Mouse (Mus musculus): ENCODE measurements around the gene Ptpn4. TPM values are rescaled to one million over a fixed set of nuclear protein-coding genes. Genes with fewer than 3 reads are reported as not detected.

Gene Ptpn4
- polyA plus RNA-seq, 1 experiment = 1.1 TPM

DNA sequence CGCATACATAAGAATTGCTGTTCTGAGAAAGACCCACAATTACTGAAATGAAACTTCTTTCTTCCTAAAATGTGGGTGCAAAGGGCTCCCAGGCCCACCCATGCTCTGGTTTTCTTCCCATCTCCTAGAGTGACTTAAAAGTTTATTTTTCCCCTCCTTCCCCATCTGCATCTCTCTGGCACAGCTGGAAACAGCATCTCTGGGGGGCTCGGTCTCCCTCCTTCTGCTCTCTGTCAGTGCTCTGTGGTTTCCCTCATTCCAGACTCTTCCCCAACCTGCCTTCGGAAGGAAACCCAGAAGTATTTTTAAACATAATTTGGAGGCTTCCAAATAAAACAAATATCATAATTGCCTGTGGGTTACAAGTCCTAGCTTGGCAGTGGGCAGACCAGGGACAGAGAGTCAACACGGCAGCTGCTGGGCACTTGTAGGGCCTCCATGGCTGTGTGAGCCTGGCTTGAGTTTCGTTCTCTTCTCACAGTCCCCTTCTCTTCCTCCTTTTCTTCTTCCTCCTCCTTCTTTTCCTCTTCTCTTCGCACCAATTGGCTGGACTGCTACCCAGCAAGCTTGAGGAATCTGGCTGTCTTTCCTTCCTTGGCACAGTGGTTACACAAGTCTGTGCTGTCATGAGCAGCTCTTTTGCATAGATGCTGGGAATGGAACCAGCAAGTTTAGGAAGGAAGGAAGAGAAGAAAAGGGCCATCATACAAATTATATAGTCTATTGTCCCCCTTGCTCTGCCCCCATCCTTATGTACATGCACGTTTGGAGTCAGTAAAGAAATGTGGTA lies 26.3 kb upstream of the Ptpn4 start:
- no peak overlapping the region for H3ac ChIP-seq (ENCODE audit: control insufficient read depth, insufficient read length)
- H3K4me3 ChIP-seq = no peak overlapping the region
- no peak overlapping the region for H3K4me2 ChIP-seq (ENCODE audit: low read depth)
- no peaks in the 10 kb centered on the region for H3K79me2 ChIP-seq (ENCODE audit: control insufficient read depth, insufficient read depth)
- no peaks in the 10 kb centered on the region for H3K36me3 ChIP-seq (ENCODE audit: control insufficient read depth, insufficient read depth)
- H3K27me3 ChIP-seq (ENCODE audit: control insufficient read depth, insufficient read depth, insufficient read length) = no peaks in the 10 kb centered on the region
- TF ChIP-seq MYOG (IDR thresholded peaks at IDR 0.05; ENCODE audit: control insufficient read depth in 1 of 3, insufficient read depth in 1 of 3, insufficient read length in 2 of 3, low read depth in 2 of 3) (no peak), SRF (IDR thresholded peaks at IDR 0.05; ENCODE audit: control insufficient read depth, insufficient read length, low read depth) (no peak), POLR2AphosphoS2 (IDR thresholded peaks at IDR 0.05; ENCODE audit: insufficient read length, low read depth) (no peak), E2F4 (IDR thresholded peaks at IDR 0.05; ENCODE audit: insufficient read depth) (no peak), CEBPB (IDR thresholded peaks at IDR 0.05; ENCODE audit: insufficient read depth, poor library complexity, severe bottlenecking) (no peak), MYOD1 (IDR thresholded peaks at IDR 0.05; ENCODE audit: control insufficient read depth in 1 of 3, insufficient read length in 2 of 3, low read depth in 2 of 3) (no peak), USF1 (IDR thresholded peaks at IDR 0.05; ENCODE audit: low read depth) (no peak), REST (IDR thresholded peaks at IDR 0.05; ENCODE audit: insufficient read depth, insufficient read length) (no peak), TCF3 (IDR thresholded peaks at IDR 0.05; ENCODE audit: insufficient read length, low read depth) (no peak), MAX (IDR thresholded peaks at IDR 0.05; ENCODE audit: low read depth) (no peak), POLR2A (IDR thresholded peaks at IDR 0.05; ENCODE audit: insufficient read length, low read depth) (no peak)

DNA sequence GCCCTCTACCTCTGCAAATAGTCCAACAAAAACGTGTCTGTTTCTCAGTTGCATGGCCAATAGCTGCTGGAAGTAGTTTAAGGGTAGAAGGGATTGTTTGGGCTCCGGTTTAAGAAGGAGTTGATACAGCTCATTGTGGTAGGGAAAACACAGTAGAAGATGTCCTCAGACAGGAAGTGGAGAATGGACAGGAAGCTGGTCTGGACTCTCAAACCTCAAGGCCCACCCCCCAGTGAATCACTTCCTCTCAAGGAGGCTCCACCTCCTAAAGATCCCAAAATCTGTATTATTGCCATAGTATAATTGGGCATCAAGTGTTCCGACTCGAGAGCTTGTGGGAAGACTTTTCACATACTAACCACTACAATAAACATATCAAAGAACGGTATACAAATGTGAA lies 22.2 kb upstream of the Ptpn4 start:
- no peak overlapping the region for H3ac ChIP-seq (ENCODE audit: control insufficient read depth, insufficient read length)
- H3K4me2 ChIP-seq (ENCODE audit: low read depth) = no peak overlapping the region
- no peaks in the 10 kb centered on the region for H3K36me3 ChIP-seq (ENCODE audit: control insufficient read depth, insufficient read depth)
- no peaks in the 10 kb centered on the region for H3K27me3 ChIP-seq (ENCODE audit: control insufficient read depth, insufficient read depth, insufficient read length)
- TF ChIP-seq USF1 (IDR thresholded peaks at IDR 0.05; ENCODE audit: low read depth) (no peak), TCF3 (IDR thresholded peaks at IDR 0.05; ENCODE audit: insufficient read length, low read depth) (no peak), POLR2A (IDR thresholded peaks at IDR 0.05; ENCODE audit: insufficient read length, low read depth) (no peak), MYOG (IDR thresholded peaks at IDR 0.05; ENCODE audit: control insufficient read depth in 1 of 3, insufficient read depth in 1 of 3, insufficient read length in 2 of 3, low read depth in 2 of 3) (no peak), MYOD1 (IDR thresholded peaks at IDR 0.05; ENCODE audit: control insufficient read depth in 1 of 3, insufficient read length in 2 of 3, low read depth in 2 of 3) (no peak), E2F4 (IDR thresholded peaks at IDR 0.05; ENCODE audit: insufficient read depth) (no peak), CEBPB (IDR thresholded peaks at IDR 0.05; ENCODE audit: insufficient read depth, poor library complexity, severe bottlenecking) (no peak), POLR2AphosphoS2 (IDR thresholded peaks at IDR 0.05; ENCODE audit: insufficient read length, low read depth) (no peak)
- H3K4me3 ChIP-seq = no peak overlapping the region
- H3K79me2 ChIP-seq (ENCODE audit: control insufficient read depth, insufficient read depth) = no peaks in the 10 kb centered on the region

DNA sequence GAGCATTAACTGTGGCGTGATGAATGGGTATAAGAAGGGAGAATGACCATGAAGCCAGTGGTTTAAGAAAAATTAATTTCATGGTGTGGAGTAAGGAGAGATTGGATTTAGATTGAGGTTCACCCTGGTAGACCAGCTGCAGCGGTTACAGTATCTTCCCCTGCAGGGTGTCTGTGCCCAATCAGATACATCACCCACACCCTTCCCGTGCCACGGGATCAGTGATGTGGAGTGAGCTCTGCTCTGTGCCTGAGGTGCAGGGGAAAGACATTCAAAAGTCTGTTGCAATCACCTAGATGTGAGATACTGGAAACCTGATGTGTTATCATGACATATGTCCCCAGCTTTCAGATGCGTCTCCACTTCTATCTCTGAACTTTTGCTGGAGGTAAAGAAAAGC lies 15.6 kb upstream of the Ptpn4 start:
- no peaks in the 10 kb centered on the region for H3K27me3 ChIP-seq (ENCODE audit: control insufficient read depth, insufficient read depth, insufficient read length)
- TF ChIP-seq REST (IDR thresholded peaks at IDR 0.05; ENCODE audit: insufficient read depth, insufficient read length) (no peak), POLR2A (IDR thresholded peaks at IDR 0.05; ENCODE audit: insufficient read length, low read depth) (no peak), TCF12 (IDR thresholded peaks at IDR 0.05; ENCODE audit: insufficient read depth, poor library complexity, severe bottlenecking) (no peak), SRF (IDR thresholded peaks at IDR 0.05; ENCODE audit: control insufficient read depth, insufficient read length, low read depth) (no peak), POLR2AphosphoS2 (IDR thresholded peaks at IDR 0.05; ENCODE audit: insufficient read length, low read depth) (no peak), E2F4 (IDR thresholded peaks at IDR 0.05; ENCODE audit: insufficient read depth) (no peak), MAX (IDR thresholded peaks at IDR 0.05; ENCODE audit: low read depth) (no peak), USF1 (IDR thresholded peaks at IDR 0.05; ENCODE audit: low read depth) (no peak), CEBPB (IDR thresholded peaks at IDR 0.05; ENCODE audit: insufficient read depth, poor library complexity, severe bottlenecking) (no peak), TCF3 (IDR thresholded peaks at IDR 0.05; ENCODE audit: insufficient read length, low read depth) (no peak), MYOD1 (IDR thresholded peaks at IDR 0.05; ENCODE audit: control insufficient read depth in 1 of 3, insufficient read length in 2 of 3, low read depth in 2 of 3) (no peak), MYOG (IDR thresholded peaks at IDR 0.05; ENCODE audit: control insufficient read depth in 1 of 3, insufficient read depth in 1 of 3, insufficient read length in 2 of 3, low read depth in 2 of 3) (no peak)
- H3K36me3 ChIP-seq (ENCODE audit: control insufficient read depth, insufficient read depth) = no peaks in the 10 kb centered on the region
- no peak overlapping the region for H3ac ChIP-seq (ENCODE audit: control insufficient read depth, insufficient read length)
- H3K4me3 ChIP-seq = no peak overlapping the region
- no peak overlapping the region for H3K4me2 ChIP-seq (ENCODE audit: low read depth)
- no peaks in the 10 kb centered on the region for H3K79me2 ChIP-seq (ENCODE audit: control insufficient read depth, insufficient read depth)

DNA sequence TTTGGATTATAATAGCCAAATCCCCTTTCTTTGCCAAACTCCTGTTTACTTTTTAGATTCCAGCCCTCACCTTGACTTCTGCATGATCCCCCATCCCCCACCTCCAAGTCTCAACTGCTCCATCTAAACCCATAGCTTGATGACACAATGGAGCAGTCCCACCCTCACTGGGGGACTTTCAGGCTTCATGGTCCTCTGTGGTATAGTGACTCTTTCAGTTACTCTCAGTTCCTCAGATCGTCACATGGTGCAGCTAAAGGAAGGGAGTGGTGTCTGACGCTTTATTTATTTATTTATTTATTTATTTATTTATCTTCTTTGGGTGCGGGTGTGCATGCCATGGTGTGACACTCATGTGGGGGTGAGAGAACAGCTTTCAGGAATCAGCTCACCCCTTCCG lies 14.9 kb upstream of the Ptpn4 start:
- no peaks in the 10 kb centered on the region for H3K36me3 ChIP-seq (ENCODE audit: control insufficient read depth, insufficient read depth)
- H3K4me2 ChIP-seq (ENCODE audit: low read depth) = no peak overlapping the region
- TF ChIP-seq E2F4 (IDR thresholded peaks at IDR 0.05; ENCODE audit: insufficient read depth) (no peak), MAX (IDR thresholded peaks at IDR 0.05; ENCODE audit: low read depth) (no peak), REST (IDR thresholded peaks at IDR 0.05; ENCODE audit: insufficient read depth, insufficient read length) (no peak), POLR2AphosphoS2 (IDR thresholded peaks at IDR 0.05; ENCODE audit: insufficient read length, low read depth) (no peak), MYOD1 (IDR thresholded peaks at IDR 0.05; ENCODE audit: control insufficient read depth in 1 of 3, insufficient read length in 2 of 3, low read depth in 2 of 3) (no peak), POLR2A (IDR thresholded peaks at IDR 0.05; ENCODE audit: insufficient read length, low read depth) (no peak), CEBPB (IDR thresholded peaks at IDR 0.05; ENCODE audit: insufficient read depth, poor library complexity, severe bottlenecking) (no peak)
- no peak overlapping the region for H3K4me3 ChIP-seq
- H3K79me2 ChIP-seq (ENCODE audit: control insufficient read depth, insufficient read depth) = no peaks in the 10 kb centered on the region
- no peaks in the 10 kb centered on the region for H3K27me3 ChIP-seq (ENCODE audit: control insufficient read depth, insufficient read depth, insufficient read length)
- H3ac ChIP-seq (ENCODE audit: control insufficient read depth, insufficient read length) = no peak overlapping the region

Measured in myocyte (in vitro differentiated cells).